Mouse (Mus musculus): ENCODE measurements at regions not wholly inside any gene's neighbourhood (a gene's known extent, or its start where the extent isn't known, plus 50 kb on each side); places are given as distances from the start of the nearest gene placed in this dataset.

- WGBS: 76% methylated on average over 3 of the region's 3 CpGs
- no peaks in the 10 kb centered on the region for H3K4me1 ChIP-seq (ENCODE audit: control insufficient read depth, insufficient read depth, low read length)
- no peak for TF ChIP-seq CTCF (IDR thresholded peaks at IDR 0.05; ENCODE audit: insufficient read depth, low read depth, low read length)
- no peak for TF ChIP-seq POLR2A (IDR thresholded peaks at IDR 0.05; ENCODE audit: insufficient read depth, low read depth, low read length)
- no peak overlapping the region for H3K27ac ChIP-seq (ENCODE audit: insufficient read depth, low read depth, low read length)
- H3K4me3 ChIP-seq (ENCODE audit: insufficient read depth, low read depth, low read length): no peak overlapping the region
Observed at GRCm38 (mm10) chr3:35465956-35466355, 287.9 kb upstream of the Atp11b start.

GRCm38 (mm10) chr3:35473351-35473750 lies 280.6 kb upstream of the Atp11b start:
- TF ChIP-seq POLR2A (IDR thresholded peaks at IDR 0.05; ENCODE audit: insufficient read depth, low read depth, low read length): no peak
- no peak for TF ChIP-seq CTCF (IDR thresholded peaks at IDR 0.05; ENCODE audit: insufficient read depth, low read depth, low read length)
- H3K27ac ChIP-seq (ENCODE audit: insufficient read depth, low read depth, low read length): no peak overlapping the region
- H3K4me3 ChIP-seq (ENCODE audit: insufficient read depth, low read depth, low read length): no peak overlapping the region
- WGBS: 85% methylated on average over 7 of the region's 7 CpGs
- peaks cover 10% of the 10 kb centered on the region for H3K4me1 ChIP-seq (ENCODE audit: control insufficient read depth, insufficient read depth, low read length)

GRCm38 (mm10) chr3:35474361-35474760 lies 279.5 kb upstream of the Atp11b start:
- TF ChIP-seq POLR2A (IDR thresholded peaks at IDR 0.05; ENCODE audit: insufficient read depth, low read depth, low read length) (no peak), CTCF (IDR thresholded peaks at IDR 0.05; ENCODE audit: insufficient read depth, low read depth, low read length) (no peak)
- Histone ChIP-seq H3K4me3 (ENCODE audit: insufficient read depth, low read depth, low read length) (no peak overlapping the region), H3K4me1 (ENCODE audit: control insufficient read depth, insufficient read depth, low read length) (peaks cover 10% of the 10 kb centered on the region), H3K27ac (ENCODE audit: insufficient read depth, low read depth, low read length) (no peak overlapping the region)
- WGBS: 28% methylated on average over 6 of the region's 6 CpGs

DNA sequence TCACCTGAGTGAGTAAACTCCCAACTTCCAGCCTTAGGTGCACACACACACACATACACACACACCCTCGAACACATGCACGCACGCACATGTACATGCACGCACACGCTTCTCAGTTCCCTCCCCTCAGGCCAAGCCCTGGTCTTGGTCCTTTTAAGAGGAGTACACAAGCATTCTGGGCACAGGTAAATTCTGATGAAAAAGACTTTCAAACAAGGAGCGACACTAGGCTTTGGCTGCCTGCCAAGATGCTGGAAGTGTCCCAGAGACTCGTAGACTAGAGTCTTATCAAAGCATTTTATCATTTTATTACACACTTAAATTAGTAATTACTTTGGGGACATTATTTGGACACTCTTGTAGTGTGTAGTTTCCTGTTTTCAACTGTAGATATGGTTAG lies 278.6 kb upstream of the Atp11b start:
- no peak overlapping the region for H3K4me3 ChIP-seq (ENCODE audit: insufficient read depth, low read depth, low read length)
- TF ChIP-seq POLR2A (IDR thresholded peaks at IDR 0.05; ENCODE audit: insufficient read depth, low read depth, low read length) (no peak), CTCF (IDR thresholded peaks at IDR 0.05; ENCODE audit: insufficient read depth, low read depth, low read length) (no peak)
- 85% methylated on average over 7 of the region's 7 CpGs for WGBS

DNA sequence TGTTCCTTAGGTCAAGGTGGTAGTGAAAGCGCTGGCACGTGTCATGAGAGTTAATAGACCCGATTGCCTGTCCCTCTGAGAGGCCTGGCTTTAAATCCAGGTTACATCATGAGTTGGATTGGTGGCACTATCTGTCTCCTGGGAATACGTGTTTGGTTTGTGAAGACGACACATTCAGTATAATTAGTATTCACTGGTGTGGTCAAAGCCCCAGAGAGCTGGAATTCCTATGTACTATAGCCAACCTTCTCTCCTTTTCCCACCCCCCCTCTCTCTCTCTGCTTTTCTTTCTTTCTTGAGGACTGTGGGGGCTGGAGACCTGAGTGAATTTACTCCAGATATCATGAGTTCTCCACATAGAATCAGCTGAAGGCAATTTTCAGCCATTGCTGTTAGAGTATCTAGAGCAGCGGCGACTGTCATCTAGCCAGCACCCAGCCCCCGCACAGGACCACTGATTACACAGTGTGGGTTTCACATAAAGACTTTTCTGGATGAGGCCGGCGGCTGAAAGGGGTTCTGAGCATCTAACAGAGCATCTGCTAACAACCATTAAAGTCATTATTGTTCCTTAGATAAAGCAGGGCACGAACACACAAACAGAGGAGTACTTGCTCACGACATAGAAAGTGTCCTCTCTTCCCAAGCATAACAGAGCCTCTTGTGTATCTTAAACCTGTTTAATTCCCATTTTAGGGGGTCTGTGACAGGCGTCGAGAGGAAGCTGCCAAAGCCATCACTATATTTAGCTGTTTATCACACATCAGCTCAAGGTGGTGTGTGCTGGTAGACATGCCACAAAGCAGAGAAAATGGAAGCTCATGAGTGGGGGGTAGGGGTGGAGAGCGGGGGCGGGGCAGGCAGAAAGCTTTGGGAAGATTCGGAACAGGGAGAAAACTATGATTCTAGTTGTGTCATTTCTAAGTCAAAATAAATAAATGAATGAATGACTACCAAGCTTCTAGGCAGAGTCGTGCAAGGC lies 272.9 kb upstream of the Atp11b start:
- TF ChIP-seq CTCF (IDR thresholded peaks at IDR 0.05; ENCODE audit: insufficient read depth, low read depth, low read length) (no peak), POLR2A (IDR thresholded peaks at IDR 0.05; ENCODE audit: insufficient read depth, low read depth, low read length) (no peak)
- Histone ChIP-seq H3K4me3 (ENCODE audit: insufficient read depth, low read depth, low read length) (no peak overlapping the region), H3K27ac (ENCODE audit: insufficient read depth, low read depth, low read length) (no peak overlapping the region), H3K4me1 (ENCODE audit: control insufficient read depth, insufficient read depth, low read length) (peaks cover 4% of the 10 kb centered on the region)
- 54% methylated on average over 18 of the region's 18 CpGs for WGBS

More for the DNA sequence above, 278.6 kb upstream of the Atp11b start:
- peaks cover 10% of the 10 kb centered on the region for H3K4me1 ChIP-seq (ENCODE audit: control insufficient read depth, insufficient read depth, low read length)
- no peak overlapping the region for H3K27ac ChIP-seq (ENCODE audit: insufficient read depth, low read depth, low read length)

- WGBS: 15% methylated on average over 11 of the region's 11 CpGs
- no peak overlapping the region for H3K27ac ChIP-seq (ENCODE audit: insufficient read depth, low read depth, low read length)
- peak overlapping the region; percentile 38 for H3K4me3 ChIP-seq (ENCODE audit: insufficient read depth, low read depth, low read length)
- TF ChIP-seq CTCF (IDR thresholded peaks at IDR 0.05; ENCODE audit: insufficient read depth, low read depth, low read length): no peak
- no peak for TF ChIP-seq POLR2A (IDR thresholded peaks at IDR 0.05; ENCODE audit: insufficient read depth, low read depth, low read length)
- H3K4me1 ChIP-seq (ENCODE audit: control insufficient read depth, insufficient read depth, low read length): peaks cover 4% of the 10 kb centered on the region
Observed at GRCm38 (mm10) chr3:35481841-35482240, 272.1 kb upstream of the Atp11b start.

DNA sequence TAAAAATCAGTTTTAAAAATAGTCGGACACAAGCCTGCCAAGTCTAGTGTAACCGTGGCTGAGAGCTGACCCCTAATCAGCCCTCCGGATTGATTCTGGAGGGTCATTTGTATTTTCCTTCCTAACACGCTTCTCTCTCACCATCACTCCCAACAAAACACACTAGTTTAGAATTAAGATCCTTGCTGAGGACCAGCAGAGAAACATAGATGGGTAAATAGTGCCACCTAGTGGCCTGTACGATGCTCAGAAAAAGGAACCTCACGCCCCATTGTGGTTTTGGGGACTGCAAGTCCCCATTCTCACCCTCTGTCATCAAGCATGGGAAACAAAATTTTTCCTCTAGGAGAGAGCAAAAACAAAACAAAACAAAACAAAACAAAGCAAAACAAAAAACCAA lies 271.6 kb upstream of the Atp11b start:
- Histone ChIP-seq H3K4me3 (ENCODE audit: insufficient read depth, low read depth, low read length) (peak overlapping the region; percentile 38; the same call in 1 of the 2 replicates), H3K27ac (ENCODE audit: insufficient read depth, low read depth, low read length) (no peak overlapping the region), H3K4me1 (ENCODE audit: control insufficient read depth, insufficient read depth, low read length) (peaks cover 4% of the 10 kb centered on the region)
- 3% methylated on average over 6 of the region's 6 CpGs for WGBS
- TF ChIP-seq POLR2A (IDR thresholded peaks at IDR 0.05; ENCODE audit: insufficient read depth, low read depth, low read length): no peak
- TF ChIP-seq CTCF (IDR thresholded peaks at IDR 0.05; ENCODE audit: insufficient read depth, low read depth, low read length): no peak

DNA sequence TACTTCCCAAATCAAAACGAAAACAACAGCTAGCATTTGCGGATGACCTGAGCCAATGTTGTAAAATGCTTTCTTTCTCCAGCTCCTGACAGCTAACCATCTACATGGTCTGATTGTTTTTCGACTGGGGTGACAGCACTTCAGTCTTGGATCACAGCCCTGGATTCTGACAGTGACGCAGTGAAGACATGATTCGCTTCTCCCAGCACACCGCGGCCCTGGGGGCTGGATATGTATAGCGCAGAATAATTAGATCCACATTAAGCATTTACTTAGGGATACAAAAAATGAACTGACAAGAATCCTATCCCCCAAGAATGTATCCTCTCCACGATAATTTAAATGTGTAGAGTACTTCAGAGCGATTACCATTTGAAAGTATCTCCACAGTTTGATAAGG lies 271.1 kb upstream of the Atp11b start:
- TF ChIP-seq POLR2A (IDR thresholded peaks at IDR 0.05; ENCODE audit: insufficient read depth, low read depth, low read length) (no peak), CTCF (IDR thresholded peaks at IDR 0.05; ENCODE audit: insufficient read depth, low read depth, low read length) (no peak)
- Histone ChIP-seq H3K4me3 (ENCODE audit: insufficient read depth, low read depth, low read length) (no peak overlapping the region), H3K4me1 (ENCODE audit: control insufficient read depth, insufficient read depth, low read length) (peaks cover 4% of the 10 kb centered on the region), H3K27ac (ENCODE audit: insufficient read depth, low read depth, low read length) (no peak overlapping the region)
- WGBS: 69% methylated on average over 10 of the region's 10 CpGs

DNA sequence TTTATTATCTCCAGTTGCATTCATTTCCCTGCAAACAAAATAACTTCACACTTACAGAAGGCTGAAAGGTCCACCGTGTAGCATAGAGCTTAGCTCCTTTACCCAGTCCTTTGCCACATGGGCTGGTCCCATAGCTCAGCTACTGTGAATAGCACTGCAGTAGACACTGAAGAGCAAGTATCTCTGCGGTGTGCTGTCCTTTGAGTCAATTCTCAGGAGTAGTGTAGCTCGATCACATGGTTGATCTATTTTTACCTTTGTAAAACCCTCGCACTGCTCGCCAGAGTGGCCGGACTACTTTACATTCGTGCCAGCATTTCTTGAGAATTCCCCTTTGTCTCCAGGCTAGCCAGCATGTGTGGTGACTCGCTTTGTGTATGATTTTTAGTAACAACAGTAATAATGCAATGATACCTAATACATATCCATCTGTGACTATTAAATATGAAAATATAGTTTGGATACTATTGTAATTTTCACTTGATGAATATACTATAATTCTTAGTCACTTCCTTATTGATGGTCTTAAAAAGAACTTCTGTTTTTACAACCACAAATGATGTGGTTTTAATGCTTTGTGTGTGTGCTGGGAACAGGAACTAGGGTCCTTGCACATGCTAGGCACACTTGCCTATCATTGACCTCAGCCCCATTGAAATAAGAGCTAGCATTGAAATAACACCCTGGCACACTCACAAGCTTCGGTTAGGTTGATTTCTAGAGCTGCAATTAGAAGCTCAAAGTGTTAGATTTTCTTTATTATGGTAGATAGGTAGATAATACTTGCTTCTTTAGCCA lies 257.7 kb upstream of the Atp11b start:
- Histone ChIP-seq H3K4me3 (ENCODE audit: insufficient read depth, low read depth, low read length) (no peak overlapping the region), H3K4me1 (ENCODE audit: control insufficient read depth, insufficient read depth, low read length) (no peaks in the 10 kb centered on the region), H3K27ac (ENCODE audit: insufficient read depth, low read depth, low read length) (no peak overlapping the region)
- TF ChIP-seq CTCF (IDR thresholded peaks at IDR 0.05; ENCODE audit: insufficient read depth, low read depth, low read length) (no peak), POLR2A (IDR thresholded peaks at IDR 0.05; ENCODE audit: insufficient read depth, low read depth, low read length) (no peak)
- WGBS: 61% methylated on average over 9 of the region's 9 CpGs
